Mouse (Mus musculus): ENCODE results near the gene Cip2a. TPM values are rescaled to one million over a fixed set of nuclear protein-coding genes. Genes with fewer than 3 reads are reported as not detected.

Gene Cip2a
- 1 to 10 TPM; 2.1 to 2.6 TPM for total RNA-seq (2021)
- long read RNA-seq, experiment 1, result 0 reads
- long read RNA-seq, experiment 2, partial matches to known transcripts, result 0 of 1 reads
- long read RNA-seq, experiment 2, other reads (novel, unspliced or antisense), result 0 of 1 reads

GRCm38 (mm10) chr16:48993559-48994342 is at the start of gene Cip2a, which contains the start of gene Dzip3:
Cip2a (plus strand) TSS chr16:48994185.
Dzip3 (minus strand) TSS chr16:48994165.
- Histone ChIP-seq H3K4me3 (peak within 1 kb of the TSS; percentile 92), H3K27ac (peak within 1 kb of the TSS; percentile 95)
- TF ChIP-seq CTCF (conservative IDR thresholded peaks at IDR 0.05), result peak; percentile 28; the same call in 1 of the 2 replicates
- DNase-seq (ENCODE audit: low spot score in 2 of 2), result peak; percentile 92

GRCm38 (mm10) chr16:48972996-48973395 is 21.0 kb upstream of the Cip2a start:
- Histone ChIP-seq H3K27ac (no peak overlapping the region), H3K4me3 (no peak overlapping the region)
- TF ChIP-seq CTCF (conservative IDR thresholded peaks at IDR 0.05), result no peak
- no peak for DNase-seq (ENCODE audit: low spot score in 2 of 2)

- Histone ChIP-seq H3K27ac (no peak overlapping the region), H3K4me3 (no peak overlapping the region)
- TF ChIP-seq CTCF (conservative IDR thresholded peaks at IDR 0.05), result peak; percentile 68
- no peak for DNase-seq (ENCODE audit: low spot score in 2 of 2)
Measured at GRCm38 (mm10) chr16:48973548-48973947, 20.4 kb upstream of the Cip2a start.

GRCm38 (mm10) chr16:48979965-48980364 is 14.0 kb upstream of the Cip2a start:
- Histone ChIP-seq H3K4me3 (no peak overlapping the region), H3K27ac (no peak overlapping the region)
- DNase-seq (ENCODE audit: low spot score in 2 of 2), result no peak
- no peak for TF ChIP-seq CTCF (conservative IDR thresholded peaks at IDR 0.05)

- Histone ChIP-seq H3K27ac (no peak overlapping the region), H3K4me3 (no peak overlapping the region)
- DNase-seq (ENCODE audit: low spot score in 2 of 2), result no peak
- TF ChIP-seq CTCF (conservative IDR thresholded peaks at IDR 0.05), result no peak
Measured at GRCm38 (mm10) chr16:48985034-48985627, 8.9 kb upstream of the Cip2a start.

GRCm38 (mm10) chr16:48989700-48990099 is 4.3 kb upstream of the Cip2a start:
- H3K27ac ChIP-seq, result no peak overlapping the region
- DNase-seq (ENCODE audit: low spot score in 2 of 2), result no peak
- H3K4me3 ChIP-seq, result no peak overlapping the region
- no peak for TF ChIP-seq CTCF (conservative IDR thresholded peaks at IDR 0.05)

- TF ChIP-seq CTCF (conservative IDR thresholded peaks at IDR 0.05), result no peak
- peak overlapping the region; percentile 92 for H3K4me3 ChIP-seq
- DNase-seq (ENCODE audit: low spot score in 2 of 2), result no peak
- H3K27ac ChIP-seq, result peak overlapping the region; percentile 95
Measured at GRCm38 (mm10) chr16:48992437-48993230, 1.4 kb upstream of the Cip2a start.

GRCm38 (mm10) chr16:48993231-48993558 is 790 bp upstream of the Cip2a start:
- H3K4me3 ChIP-seq, result peak overlapping the region; percentile 92

GRCm38 (mm10) chr16:48994343-48994693 is 333 bp downstream of the Cip2a start:
- Histone ChIP-seq H3K27ac (0 out of 2 replicates have a peak overlapping the region, but pooled peaks have one; percentile 95), H3K4me3 (peak overlapping the region; percentile 92)
- no peak for TF ChIP-seq CTCF (conservative IDR thresholded peaks at IDR 0.05)
- DNase-seq (ENCODE audit: low spot score in 2 of 2), result no peak

More at GRCm38 (mm10) chr16:48993231-48993558, 790 bp upstream of the Cip2a start:
- H3K27ac ChIP-seq, result peak overlapping the region; percentile 95
- DNase-seq (ENCODE audit: low spot score in 2 of 2), result no peak
- no peak for TF ChIP-seq CTCF (conservative IDR thresholded peaks at IDR 0.05)

GRCm38 (mm10) chr16:49004151-49004550 is 10.2 kb downstream of the Cip2a start:
- DNase-seq (ENCODE audit: low spot score in 2 of 2), result peak; percentile 56 to 70
- Histone ChIP-seq H3K4me3 (no peak overlapping the region), H3K27ac (no peak overlapping the region)
- no peak for TF ChIP-seq CTCF (conservative IDR thresholded peaks at IDR 0.05)

- TF ChIP-seq CTCF (conservative IDR thresholded peaks at IDR 0.05), result peak; percentile 78
- H3K27ac ChIP-seq, result no peak overlapping the region
- DNase-seq (ENCODE audit: low spot score in 2 of 2), result peak in 1 of 2 experiments; percentile 31
Measured at GRCm38 (mm10) chr16:49016620-49017332, 22.8 kb downstream of the Cip2a start.

GRCm38 (mm10) chr16:49035852-49036251 is 41.9 kb downstream of the Cip2a start:
- DNase-seq (ENCODE audit: low spot score in 2 of 2), result no peak
- TF ChIP-seq CTCF (conservative IDR thresholded peaks at IDR 0.05), result no peak
- Histone ChIP-seq H3K27ac (no peak overlapping the region), H3K4me3 (no peak overlapping the region)

More at GRCm38 (mm10) chr16:49016620-49017332, 22.8 kb downstream of the Cip2a start:
- H3K4me3 ChIP-seq, result no peak overlapping the region

All from layer of hippocampus, adult 2 months (tissue).